Mouse (Mus musculus): ENCODE results near the gene Tgfbr1. TPM values are rescaled to one million over a fixed set of nuclear protein-coding genes. Genes with fewer than 3 reads are reported as not detected.

The Tgfbr1 gene
- polyA plus RNA-seq, 1 experiment from 2014 or later: 4.6 TPM

DNA sequence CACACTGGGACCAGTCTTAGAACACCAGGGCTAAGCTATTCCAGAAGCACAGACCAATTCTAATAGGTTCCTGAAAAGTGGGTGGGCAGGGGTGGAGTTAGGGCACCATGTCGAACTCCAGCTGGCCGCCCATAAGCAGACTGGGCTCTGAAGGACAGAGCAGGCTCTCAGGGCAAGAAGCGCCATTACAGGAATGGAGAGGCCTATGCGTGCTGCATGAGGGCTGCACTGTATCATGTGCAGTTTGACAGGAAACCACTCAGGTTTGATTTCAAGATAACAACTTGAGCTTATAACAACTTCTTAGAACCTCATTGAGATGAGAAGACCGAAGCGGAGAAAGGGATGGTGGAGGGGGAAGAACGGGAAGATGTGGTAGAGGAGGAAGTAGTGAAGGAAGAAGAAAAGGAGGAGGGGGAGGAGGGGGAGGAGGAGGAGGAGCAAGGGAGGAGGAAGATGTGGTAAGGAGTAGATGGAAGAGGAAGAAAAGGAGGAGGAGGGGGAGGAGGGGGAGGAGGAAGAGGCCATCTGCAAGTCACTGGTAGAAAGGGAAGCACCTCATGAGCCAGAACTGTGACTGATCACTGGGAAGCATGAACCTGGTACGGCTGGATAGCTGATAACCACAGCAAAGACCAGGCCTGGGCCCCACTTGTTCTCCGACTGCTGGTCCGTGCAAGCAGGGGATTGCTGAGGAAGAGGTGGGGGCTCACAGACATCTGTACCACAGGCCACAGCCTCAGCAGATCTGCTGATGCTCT is 33.3 kb upstream of the Tgfbr1 start:
- Histone ChIP-seq H3K27ac (no peak overlapping the region), H3K4me3 (replicated peaks) (no peak overlapping the region)

DNA sequence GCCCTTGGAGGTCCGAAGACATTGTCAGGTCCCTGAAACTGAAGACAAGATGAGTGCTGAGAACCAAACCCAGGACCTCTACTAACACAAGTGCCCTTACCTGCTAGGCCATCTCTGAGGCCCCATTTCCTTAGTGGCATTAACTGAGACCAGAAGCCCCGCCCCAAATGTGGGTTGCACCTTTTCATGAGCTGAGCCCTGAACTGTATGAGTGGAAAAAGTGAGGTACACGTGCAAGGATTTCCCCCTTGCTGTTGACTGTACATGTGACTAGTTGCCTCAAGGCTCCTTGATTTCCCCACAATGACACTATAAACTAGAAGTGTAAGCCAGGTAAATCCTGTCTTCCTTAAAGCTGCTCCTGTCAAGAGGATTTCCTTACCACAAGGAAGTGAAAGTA is 30.7 kb upstream of the Tgfbr1 start:
- Histone ChIP-seq H3K9me3 (replicated peaks) (no peaks in the 10 kb centered on the region), H3K4me1 (replicated peaks) (peaks cover 40% of the 10 kb centered on the region), H3K27me3 (no peaks in the 10 kb centered on the region), H3K4me2 (no peak overlapping the region), H3K36me3 (no peaks in the 10 kb centered on the region), H3K4me3 (replicated peaks) (no peak overlapping the region), H3K9ac (no peak overlapping the region), H3K27ac (no peak overlapping the region; the same call in 1 of the 2 replicates)
- 55% methylated on average over 3 of the region's 3 CpGs for WGBS (ENCODE audit: insufficient replicate concordance)
- no peak for DNase-seq
- ATAC-seq (ENCODE audit: low read depth): no peak

More for the DNA sequence above, 33.3 kb upstream of the Tgfbr1 start:
- no peak for DNase-seq
- no peak overlapping the region for H3K4me2 ChIP-seq
- H3K36me3 ChIP-seq: no peaks in the 10 kb centered on the region
- WGBS (ENCODE audit: insufficient replicate concordance): 27% methylated on average over 10 of the region's 10 CpGs
- ATAC-seq (ENCODE audit: low read depth): no peak
- H3K27me3 ChIP-seq: no peaks in the 10 kb centered on the region
- no peak overlapping the region for H3K9ac ChIP-seq
- peaks cover 37% of the 10 kb centered on the region for H3K4me1 ChIP-seq (replicated peaks)
- H3K9me3 ChIP-seq (replicated peaks): no peaks in the 10 kb centered on the region

DNA sequence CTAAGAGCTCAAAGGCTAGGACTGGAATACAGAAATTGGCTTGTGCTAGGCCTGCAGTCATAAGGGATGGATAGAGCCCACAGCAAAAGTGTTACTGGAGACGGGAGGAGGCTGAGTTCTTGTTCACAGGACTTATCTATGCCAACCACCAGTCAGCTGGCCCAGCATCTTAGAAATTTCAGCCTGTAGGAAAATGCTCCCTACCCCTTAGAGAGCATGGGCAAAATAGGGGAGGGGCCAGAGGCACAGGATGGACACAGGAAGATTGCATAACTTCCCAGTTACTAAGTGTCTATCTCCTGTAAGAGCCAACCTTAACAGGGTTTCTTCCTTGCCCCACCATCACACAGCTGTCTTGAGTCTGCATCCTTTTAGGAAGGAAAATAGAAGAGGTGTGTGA is 28.8 kb upstream of the Tgfbr1 start:
- no peaks in the 10 kb centered on the region for H3K36me3 ChIP-seq
- H3K27ac ChIP-seq: no peak overlapping the region
- 17% methylated on average over 1 of the region's 1 CpGs for WGBS (ENCODE audit: insufficient replicate concordance)
- peaks cover 28% of the 10 kb centered on the region for H3K4me1 ChIP-seq (replicated peaks)
- no peak overlapping the region for H3K9ac ChIP-seq
- DNase-seq: no peak
- peak; percentile 68 for ATAC-seq (ENCODE audit: low read depth)
- no peak overlapping the region for H3K4me3 ChIP-seq (replicated peaks)
- H3K27me3 ChIP-seq: 0 out of 2 replicates have a peak, but pooled peaks cover 1% of the 10 kb centered on the region
- H3K4me2 ChIP-seq: no peak overlapping the region
- H3K9me3 ChIP-seq (replicated peaks): no peaks in the 10 kb centered on the region

DNA sequence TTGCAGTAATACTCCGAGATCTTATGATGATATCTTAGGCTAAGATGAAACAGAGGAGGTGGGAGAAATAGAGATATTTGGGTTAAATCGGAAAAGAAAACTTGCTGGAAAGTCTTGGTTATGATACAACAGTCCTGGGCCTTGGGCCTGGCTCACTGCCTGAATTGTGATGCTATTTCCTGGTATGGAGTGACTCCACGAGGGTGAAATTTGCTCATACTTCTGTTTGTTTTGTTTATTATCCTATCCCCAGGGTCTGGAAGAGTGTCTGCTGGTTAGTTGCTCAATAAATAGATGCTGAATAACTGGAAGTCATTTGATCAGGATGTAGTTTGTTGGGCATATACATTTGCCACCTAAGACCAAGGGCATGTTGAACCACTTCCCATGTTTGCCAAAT is 25.2 kb upstream of the Tgfbr1 start:
- ATAC-seq (ENCODE audit: low read depth): no peak
- Histone ChIP-seq H3K4me3 (replicated peaks) (no peak overlapping the region), H3K27ac (no peak overlapping the region), H3K9ac (no peak overlapping the region), H3K27me3 (peaks cover 14% of the 10 kb centered on the region; the same call in 1 of the 2 replicates), H3K9me3 (replicated peaks) (no peaks in the 10 kb centered on the region), H3K4me1 (replicated peaks) (peaks cover 17% of the 10 kb centered on the region), H3K36me3 (no peaks in the 10 kb centered on the region), H3K4me2 (no peak overlapping the region)
- WGBS (ENCODE audit: insufficient replicate concordance): 60% methylated on average over 3 of the region's 3 CpGs
- DNase-seq: no peak

DNA sequence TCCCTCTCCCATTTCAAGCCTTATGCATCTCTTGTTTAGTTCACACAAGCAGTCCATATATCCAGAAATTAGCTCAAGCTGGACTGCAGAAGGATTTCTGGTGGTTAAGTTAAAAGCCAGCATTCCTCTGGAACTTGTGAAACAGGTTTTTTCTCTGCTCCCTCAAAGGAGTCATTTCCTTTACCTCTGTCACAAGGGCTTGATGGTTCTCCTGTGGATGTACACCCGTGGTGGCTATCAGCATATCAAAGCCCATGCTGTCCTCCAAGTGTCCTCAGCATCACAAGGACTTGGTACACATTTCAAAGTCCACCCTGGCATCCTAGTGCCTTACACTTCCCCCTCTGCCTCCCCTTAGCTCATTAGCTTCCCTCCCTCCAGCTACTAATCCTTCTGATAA is 23.7 kb upstream of the Tgfbr1 start:
- WGBS (ENCODE audit: insufficient replicate concordance): 17% methylated on average over 1 of the region's 1 CpGs
- no peak for DNase-seq
- peaks cover 7% of the 10 kb centered on the region for H3K4me1 ChIP-seq (replicated peaks)
- ATAC-seq (ENCODE audit: low read depth): no peak
- H3K9me3 ChIP-seq (replicated peaks): no peaks in the 10 kb centered on the region
- no peak overlapping the region for H3K9ac ChIP-seq
- peaks cover 14% of the 10 kb centered on the region; the same call in 1 of the 2 replicates for H3K27me3 ChIP-seq
- no peak overlapping the region for H3K27ac ChIP-seq
- H3K4me2 ChIP-seq: no peak overlapping the region
- H3K4me3 ChIP-seq (replicated peaks): no peak overlapping the region
- H3K36me3 ChIP-seq: no peaks in the 10 kb centered on the region

DNA sequence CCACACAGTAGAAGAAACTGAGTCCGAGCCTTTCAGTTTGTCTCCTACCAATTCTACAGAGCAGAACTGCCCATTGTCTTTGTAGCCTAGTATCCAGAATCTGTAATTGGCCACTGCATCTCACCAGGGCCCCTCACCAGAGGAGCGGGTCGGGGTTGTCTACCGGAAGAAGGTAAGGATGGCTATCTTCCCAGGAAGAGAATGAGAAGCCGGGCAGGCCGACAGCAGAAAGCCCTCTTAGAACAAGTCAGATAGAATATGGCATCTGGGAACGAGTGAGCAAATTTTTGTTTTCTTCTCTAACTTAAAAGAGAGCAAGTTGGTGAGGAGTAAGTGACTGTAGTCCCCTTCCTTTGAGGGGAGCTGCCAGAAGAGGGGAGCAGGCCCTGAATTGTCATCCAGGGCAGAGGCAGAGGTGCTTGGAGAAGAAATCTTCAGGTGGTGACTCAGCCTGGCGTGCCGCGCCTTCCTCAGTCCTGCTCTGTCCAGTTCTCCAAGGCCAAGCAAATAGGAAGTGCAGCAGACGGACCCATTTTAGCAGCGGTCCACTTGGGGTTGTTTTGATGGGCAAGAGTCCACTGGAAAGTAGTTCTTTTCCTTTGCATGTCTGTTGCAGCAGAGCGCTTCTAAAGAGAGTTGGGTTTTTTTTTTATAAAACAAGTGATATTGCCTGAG is 22.5 kb upstream of the Tgfbr1 start:
- no peak for ATAC-seq (ENCODE audit: low read depth)
- H3K9me3 ChIP-seq (replicated peaks): no peaks in the 10 kb centered on the region
- DNase-seq: no peak
- 80% methylated on average over 13 of the region's 13 CpGs for WGBS (ENCODE audit: insufficient replicate concordance)
- H3K4me3 ChIP-seq (replicated peaks): no peak overlapping the region
- no peak overlapping the region for H3K27ac ChIP-seq
- H3K9ac ChIP-seq: no peak overlapping the region
- no peaks in the 10 kb centered on the region for H3K36me3 ChIP-seq
- no peak overlapping the region for H3K4me2 ChIP-seq
- no peaks in the 10 kb centered on the region for H3K4me1 ChIP-seq (replicated peaks)
- peaks cover 14% of the 10 kb centered on the region; the same call in 1 of the 2 replicates for H3K27me3 ChIP-seq

DNA sequence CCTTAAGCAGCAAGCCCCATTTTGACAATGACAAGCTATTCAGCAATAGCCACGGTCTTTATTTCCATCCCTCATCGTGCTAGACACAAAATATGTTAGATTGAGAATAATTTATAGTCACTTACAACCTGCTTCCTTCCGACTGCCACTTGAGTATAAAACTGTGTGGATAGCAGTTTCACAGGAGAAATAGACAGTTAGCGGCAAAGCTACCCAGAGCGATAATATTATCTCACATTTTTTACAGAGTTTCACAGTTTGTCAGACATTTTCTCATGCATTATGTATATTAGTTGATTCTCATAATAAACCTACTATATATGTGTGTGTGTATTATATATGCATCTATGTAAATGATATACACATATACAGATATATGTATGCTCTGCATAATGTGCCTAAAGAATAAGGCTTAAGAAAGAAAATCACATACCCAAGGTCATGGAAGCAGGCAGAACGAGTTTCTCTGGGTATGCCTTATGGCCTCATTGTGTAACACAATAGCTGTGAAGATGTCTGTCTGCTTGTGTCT is 20.1 kb upstream of the Tgfbr1 start:
- Histone ChIP-seq H3K4me2 (no peak overlapping the region), H3K27ac (no peak overlapping the region), H3K9me3 (replicated peaks) (no peaks in the 10 kb centered on the region), H3K9ac (no peak overlapping the region), H3K4me1 (replicated peaks) (no peaks in the 10 kb centered on the region), H3K36me3 (no peaks in the 10 kb centered on the region), H3K4me3 (replicated peaks) (no peak overlapping the region), H3K27me3 (peaks cover 14% of the 10 kb centered on the region; the same call in 1 of the 2 replicates)
- 71% methylated on average over 6 of the region's 6 CpGs for WGBS (ENCODE audit: insufficient replicate concordance)
- DNase-seq: no peak
- no peak for ATAC-seq (ENCODE audit: low read depth)

DNA sequence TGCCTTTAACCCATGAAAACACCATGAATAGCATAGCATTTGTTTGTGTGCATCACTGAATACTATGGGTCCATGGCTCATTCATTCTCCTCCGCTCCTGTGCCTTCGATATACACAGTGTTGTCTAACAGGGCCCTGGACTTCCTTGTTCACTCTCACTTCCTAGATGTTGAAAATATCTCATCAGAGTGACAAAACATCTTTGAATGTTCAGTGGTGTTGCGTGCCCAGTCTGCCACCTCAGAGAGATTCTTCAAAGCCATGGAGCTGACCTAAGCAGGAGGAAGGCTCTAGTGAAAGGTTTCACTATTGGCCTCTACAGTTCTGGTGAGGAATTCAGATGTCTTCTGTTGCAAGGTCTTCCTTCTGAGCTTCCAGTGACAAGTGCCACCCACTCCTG is 19.5 kb upstream of the Tgfbr1 start:
- Histone ChIP-seq H3K4me2 (no peak overlapping the region), H3K9me3 (replicated peaks) (no peaks in the 10 kb centered on the region), H3K27ac (no peak overlapping the region), H3K36me3 (no peaks in the 10 kb centered on the region), H3K4me3 (replicated peaks) (no peak overlapping the region), H3K4me1 (replicated peaks) (no peaks in the 10 kb centered on the region), H3K9ac (no peak overlapping the region), H3K27me3 (peaks cover 14% of the 10 kb centered on the region; the same call in 1 of the 2 replicates)
- WGBS (ENCODE audit: insufficient replicate concordance): 72% methylated on average over 3 of the region's 3 CpGs
- DNase-seq (no peak), ATAC-seq (ENCODE audit: low read depth) (no peak)

DNA sequence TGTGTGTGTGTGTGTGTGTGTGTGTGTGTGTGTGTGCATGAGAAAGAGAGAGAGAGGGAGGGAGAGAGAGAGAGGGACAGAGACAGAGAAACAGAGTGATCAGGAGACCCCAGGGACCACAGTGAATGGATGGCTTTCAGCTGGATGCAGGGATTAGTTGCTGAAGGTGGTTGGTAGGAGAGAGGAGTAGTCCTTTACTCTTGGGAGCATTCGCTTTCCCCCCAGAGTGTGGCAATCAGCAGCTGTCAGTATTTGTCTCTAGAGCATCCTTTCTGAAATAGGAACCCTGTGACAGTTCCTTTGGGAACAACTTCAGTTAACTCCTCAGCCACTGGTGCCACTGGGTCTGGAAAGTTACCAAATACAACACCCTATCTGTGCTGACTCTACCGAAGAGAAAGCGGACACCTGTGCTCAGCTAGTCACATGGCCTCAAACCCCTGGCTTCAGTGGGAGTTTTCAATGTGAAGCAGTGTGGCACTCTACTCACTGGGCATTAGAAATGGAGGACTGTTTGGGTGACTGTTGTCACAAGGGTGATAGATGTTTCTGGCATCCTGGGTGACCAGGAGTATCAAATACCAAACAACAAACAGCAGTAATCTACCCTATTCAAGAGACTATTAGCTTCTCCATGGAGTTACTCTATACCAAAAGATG is 16.0 kb upstream of the Tgfbr1 start:
- Histone ChIP-seq H3K4me1 (replicated peaks) (no peaks in the 10 kb centered on the region), H3K4me2 (no peak overlapping the region), H3K27ac (no peak overlapping the region), H3K4me3 (replicated peaks) (no peak overlapping the region), H3K9ac (no peak overlapping the region), H3K27me3 (no peaks in the 10 kb centered on the region), H3K9me3 (replicated peaks) (no peaks in the 10 kb centered on the region), H3K36me3 (no peaks in the 10 kb centered on the region)
- 72% methylated on average over 3 of the region's 3 CpGs for WGBS (ENCODE audit: insufficient replicate concordance)
- no peak for ATAC-seq (ENCODE audit: low read depth)
- no peak for DNase-seq

DNA sequence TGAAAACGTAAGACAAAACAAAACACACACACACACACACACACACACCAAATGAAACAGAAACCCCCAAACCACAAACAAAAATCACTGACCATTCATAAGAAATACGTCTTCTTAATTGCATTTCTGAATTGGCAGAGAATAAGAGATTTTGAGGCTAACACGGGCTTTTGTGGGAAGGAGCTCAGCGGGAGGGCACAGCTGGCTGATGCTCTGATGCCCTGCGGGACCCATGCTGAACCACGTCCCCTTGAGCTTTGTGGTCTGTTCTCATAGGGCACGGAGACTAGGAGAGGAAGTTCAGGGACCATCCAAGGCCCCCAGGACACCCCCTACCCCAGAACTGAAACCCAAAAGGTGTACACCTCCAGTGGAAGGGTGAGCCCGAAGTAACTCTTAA is 10.4 kb upstream of the Tgfbr1 start:
- WGBS (ENCODE audit: insufficient replicate concordance): 39% methylated on average over 8 of the region's 8 CpGs
- Histone ChIP-seq H3K27ac (no peak overlapping the region), H3K4me2 (no peak overlapping the region), H3K36me3 (no peaks in the 10 kb centered on the region), H3K4me3 (replicated peaks) (no peak overlapping the region), H3K9me3 (replicated peaks) (no peaks in the 10 kb centered on the region), H3K27me3 (no peaks in the 10 kb centered on the region), H3K4me1 (replicated peaks) (no peaks in the 10 kb centered on the region), H3K9ac (no peak overlapping the region)
- DNase-seq (no peak), ATAC-seq (ENCODE audit: low read depth) (no peak)

DNA sequence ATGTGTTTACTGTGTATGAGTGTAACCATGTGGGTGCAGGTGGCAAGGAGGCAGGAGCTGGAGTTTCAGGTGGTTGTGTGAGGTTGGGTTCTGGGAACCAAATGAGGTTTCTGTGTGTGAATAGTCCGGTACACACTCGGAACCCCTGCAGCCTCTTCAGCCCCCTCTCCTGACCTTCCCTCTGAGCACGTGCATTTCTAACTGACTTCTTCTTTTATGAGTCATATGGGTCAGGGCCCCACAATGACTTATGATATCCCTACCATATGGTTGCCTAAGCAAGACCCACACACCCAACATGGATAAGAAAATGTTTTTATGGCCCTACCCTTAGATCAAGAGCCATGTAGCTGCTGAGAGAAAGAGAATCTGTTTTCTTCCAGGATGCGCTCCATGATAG is 6.0 kb upstream of the Tgfbr1 start:
- no peak for DNase-seq
- Histone ChIP-seq H3K27me3 (peaks cover 24% of the 10 kb centered on the region), H3K4me2 (no peak overlapping the region), H3K9me3 (replicated peaks) (no peaks in the 10 kb centered on the region), H3K4me3 (replicated peaks) (no peak overlapping the region), H3K9ac (no peak overlapping the region), H3K27ac (no peak overlapping the region), H3K36me3 (no peaks in the 10 kb centered on the region), H3K4me1 (replicated peaks) (peaks cover 9% of the 10 kb centered on the region)
- ATAC-seq (ENCODE audit: low read depth): no peak
- 44% methylated on average over 4 of the region's 4 CpGs for WGBS (ENCODE audit: insufficient replicate concordance)

Measured in liver, embryonic 13.5 days (tissue).